Mouse (Mus musculus) lung, adult 2 months (tissue): ENCODE data around the gene Shisa5.

ENCODE experiments used
- CTCF ChIP-seq: fragments of 200-500 bp; IDR thresholded peaks from 2 replicates; pipeline ENCODE4 v1.5.1; 2011; ENCODE audit warnings: mild to moderate bottlenecking, low read length, control low read depth; ENCODE audit not compliant: insufficient read depth
- POLR2A ChIP-seq: fragments of 200-500 bp; IDR thresholded peaks from 2 replicates; pipeline ENCODE4 v1.6.1; 2011; ENCODE audit warnings: low read depth, mild to moderate bottlenecking, control low read depth, low read length, borderline replicate concordance; ENCODE audit errors: extremely low read depth

DNA sequence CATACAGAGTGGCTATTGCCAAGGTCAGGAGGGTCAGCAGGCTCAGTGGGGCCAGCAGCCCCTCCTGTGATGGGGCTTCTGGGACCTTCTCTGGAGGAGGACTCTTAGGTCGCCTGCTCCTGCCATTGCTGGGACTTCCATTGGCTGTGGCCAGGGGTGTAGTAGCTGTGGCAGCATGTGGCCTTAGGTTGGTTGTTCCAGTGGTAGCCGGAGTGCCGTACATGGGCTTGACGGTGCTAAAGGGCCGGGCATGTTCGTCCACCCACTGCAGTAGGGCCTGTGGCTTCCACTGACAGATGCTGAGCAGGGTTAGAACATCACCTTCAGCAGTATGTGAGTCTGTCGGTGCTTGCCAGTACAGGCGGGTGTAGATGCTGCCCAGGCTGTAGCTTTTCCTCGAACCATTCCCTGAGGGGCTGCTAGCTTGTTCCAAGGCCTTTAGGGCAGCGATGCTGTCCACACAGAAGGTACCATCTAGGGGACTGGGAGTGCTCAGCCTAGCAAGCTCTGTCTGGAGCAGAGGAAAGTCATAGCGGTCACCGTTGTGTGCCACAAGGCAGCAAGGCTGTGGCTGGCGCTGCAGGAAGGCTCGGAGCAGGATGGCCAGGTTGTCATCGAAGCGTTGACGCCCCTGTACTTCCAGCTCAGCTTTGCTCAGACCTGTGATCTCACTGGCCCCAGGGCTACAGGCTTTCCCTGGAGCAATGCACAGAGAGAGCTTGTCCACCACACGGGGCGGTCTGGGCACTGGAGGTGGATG lies 19.8 kb downstream of the Shisa5 start:
- TF ChIP-seq POLR2A (no peak), CTCF (no peak)
